Mouse (Mus musculus) ovary, postnatal 36 days (tissue): Measurements from ENCODE around the gene Ebf1.
A peak's percentile ranks its signal among the peaks of the same experiment; 100 is the strongest.

Experiments
- DNase-seq: peaks from one replicate; pipeline ENCODE4 v3.0.0; 2022; ENCODE audit warnings: low spot score, mixed read lengths

The Ebf1 gene

DNA sequence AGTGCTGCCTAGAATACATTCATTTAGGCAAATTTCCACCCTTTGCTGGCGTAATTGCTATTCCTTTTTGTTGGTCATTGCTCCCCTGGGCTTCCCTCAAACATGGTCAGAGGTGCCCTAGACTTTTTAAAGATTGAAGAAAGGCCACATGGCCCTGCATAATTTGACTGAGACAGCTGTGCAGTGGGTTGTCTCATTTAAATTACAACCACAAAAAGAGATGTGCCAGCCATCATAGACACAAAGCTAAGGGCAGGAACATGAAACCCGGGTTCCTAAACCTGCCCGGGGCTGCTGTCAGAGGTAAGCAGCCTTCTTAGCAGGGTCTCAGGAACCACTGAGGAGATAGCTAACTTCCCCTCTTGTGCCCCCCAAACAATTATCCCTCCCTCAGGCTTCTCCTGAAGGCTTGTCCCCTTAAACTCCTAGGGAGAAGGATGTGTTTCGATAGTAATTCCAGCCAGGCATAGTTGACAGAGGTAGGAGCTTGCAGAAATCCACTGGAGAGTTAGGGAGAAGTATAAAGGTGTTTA is 46.6 kb downstream of the Ebf1 start:
- no peak for DNase-seq

DNA sequence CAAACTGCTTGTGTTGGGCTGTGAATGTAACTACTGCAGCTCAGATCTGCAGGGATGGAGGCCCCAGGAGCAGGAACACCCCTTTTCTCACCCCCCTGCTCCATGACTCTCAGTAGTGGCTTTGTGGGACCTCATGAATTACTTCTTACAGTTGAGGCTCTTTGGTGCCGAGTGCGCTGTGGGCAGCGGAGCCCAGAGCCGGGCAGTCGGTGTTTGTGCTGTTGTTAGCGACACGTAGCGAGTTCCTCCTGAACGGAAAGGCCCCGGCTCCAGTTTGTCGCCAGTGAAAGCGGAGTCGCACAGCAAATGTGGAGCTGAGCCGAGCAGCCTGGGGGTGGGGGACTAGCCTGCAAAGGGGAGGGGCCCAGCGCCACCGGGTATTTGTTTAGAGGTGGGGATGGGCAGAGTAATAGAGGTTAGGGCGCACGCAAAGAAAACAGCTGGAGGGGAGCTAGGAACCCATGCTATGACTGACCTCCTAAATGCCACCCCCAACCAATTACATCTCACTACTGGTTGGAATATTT is 48.1 kb downstream of the Ebf1 start:
- DNase-seq: peak; percentile 28

DNA sequence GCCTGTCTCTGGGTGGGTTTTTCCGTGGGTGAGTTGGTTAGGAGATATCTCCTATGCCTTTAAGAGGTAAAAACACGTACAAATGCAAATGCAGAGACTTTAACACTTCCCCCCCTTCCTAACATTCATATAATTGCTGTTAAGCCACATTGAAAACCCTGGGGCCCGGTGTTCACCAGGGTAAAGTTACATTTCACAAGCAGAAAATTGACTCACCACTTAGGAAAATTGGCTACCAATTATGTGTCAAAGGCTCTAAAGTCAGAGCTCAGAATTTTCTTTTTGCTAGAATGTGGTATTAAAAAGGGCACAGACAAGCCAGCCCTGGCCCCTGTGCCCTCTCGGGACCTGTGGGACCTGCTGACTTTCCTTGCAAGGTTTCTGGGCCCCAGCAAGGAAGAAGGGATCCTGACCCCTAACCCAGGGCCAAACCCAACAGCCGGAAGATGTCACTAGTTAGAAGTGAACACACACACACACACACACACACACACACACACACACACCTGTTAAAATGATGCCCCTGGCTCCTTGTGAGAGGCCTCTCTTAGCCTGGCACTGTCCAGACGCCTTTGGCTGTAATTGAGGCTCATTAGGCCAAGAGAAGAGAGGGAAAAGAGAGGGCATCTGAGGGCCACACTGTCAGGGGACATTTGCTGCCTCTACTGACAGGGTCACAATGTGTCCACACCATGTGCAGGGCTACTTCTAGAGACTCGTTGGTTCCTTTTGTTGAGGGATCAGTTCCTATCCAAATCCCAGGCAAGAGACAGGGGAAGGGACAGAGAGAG is 48.8 kb downstream of the Ebf1 start:
- no peak for DNase-seq

DNA sequence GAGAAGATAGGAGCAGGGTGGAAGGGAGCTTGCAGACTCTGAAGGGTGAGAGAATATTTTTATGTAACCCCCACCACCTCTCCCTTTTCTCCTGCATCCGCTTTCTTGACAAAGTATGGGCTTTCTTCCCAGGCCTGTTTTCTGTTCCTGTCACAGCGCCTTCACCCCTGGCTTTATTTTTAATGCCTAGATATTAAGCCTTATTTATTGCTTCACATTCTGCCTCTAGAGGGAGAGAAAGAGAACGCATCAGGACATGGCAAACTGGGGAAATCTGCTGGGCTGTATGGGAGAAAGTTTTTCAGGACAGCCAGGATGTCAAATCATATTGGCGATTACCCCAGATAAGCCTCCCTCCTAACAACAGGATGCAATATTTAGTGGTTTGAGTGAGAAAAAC is 49.6 kb downstream of the Ebf1 start:
- no peak for DNase-seq

DNA sequence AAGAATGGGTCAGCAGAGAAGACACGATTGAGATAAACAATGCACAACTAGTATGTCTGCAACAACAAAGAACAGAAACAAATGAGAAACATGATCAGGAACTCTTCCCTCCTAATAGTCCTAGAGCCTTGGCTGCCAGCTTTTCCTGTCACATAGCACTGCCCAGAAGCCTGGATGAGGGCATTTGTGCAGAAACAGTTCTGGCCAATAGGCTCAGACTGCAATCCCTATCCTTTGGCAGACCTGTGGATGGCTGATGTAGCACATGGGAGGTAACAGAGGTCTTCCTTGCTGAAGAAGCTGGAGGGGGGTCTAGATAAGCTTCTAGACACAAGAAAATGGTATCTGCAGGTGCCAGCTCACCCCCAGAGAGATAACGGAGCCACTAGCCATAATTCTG is 64.2 kb downstream of the Ebf1 start:
- DNase-seq: no peak

DNA sequence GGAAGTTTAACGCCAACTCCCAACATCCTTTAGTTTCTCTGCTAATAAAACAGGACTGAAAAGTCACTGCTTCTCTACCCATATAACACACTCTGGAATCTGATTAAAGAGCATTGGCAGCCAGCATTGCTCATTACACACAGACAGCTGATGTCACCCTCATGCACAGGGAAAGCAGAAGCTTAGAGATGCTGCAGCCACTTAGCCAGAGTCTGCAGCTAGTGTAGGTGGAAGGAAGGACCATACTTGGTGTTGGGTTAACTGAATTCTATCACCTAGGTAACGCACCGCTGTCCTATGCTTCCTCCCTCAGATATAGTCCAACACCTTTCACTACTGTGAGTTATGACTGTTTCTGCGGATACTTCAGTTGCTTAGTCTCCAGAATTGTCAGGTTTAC is 64.9 kb downstream of the Ebf1 start:
- no peak for DNase-seq

DNA sequence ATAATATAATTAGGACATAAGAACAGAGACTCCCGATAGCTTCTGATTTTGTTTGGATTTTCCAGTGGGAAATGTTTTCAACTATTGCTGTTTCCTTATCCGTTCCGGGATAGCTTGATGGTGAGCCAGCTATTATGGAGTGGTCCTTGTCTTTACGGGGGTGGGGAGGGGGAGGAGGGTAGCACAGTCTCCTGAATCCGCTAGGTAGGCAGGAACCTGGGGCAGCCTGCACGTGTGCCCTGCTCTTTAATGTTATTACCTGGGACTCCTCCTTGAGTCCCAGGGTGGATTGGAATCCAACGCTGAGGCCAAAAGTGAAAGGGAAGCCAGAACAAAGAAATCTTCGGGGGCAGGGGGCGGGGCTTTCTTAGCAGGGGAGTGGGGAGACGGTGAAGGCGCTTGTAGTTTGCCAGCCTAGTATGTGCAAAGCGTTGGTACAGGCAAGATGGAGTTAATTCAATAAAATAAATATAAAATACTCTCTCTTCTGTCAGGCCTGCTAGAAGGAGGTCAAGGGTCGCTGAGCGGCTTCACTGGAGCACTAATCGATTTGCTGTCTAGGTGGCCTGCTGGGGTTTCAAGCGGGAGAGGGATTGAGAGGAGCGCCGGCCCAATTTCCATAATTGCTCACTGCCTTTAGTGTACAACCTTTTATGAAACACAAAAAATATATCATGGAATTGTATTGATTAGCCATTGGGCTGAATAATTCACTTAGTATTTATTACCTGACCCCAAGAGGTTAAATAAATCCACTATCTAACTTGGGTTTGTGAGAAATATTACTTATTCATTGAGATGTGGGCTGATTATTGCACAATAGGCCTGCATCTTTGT is 65.8 kb downstream of the Ebf1 start:
- no peak for DNase-seq

DNA sequence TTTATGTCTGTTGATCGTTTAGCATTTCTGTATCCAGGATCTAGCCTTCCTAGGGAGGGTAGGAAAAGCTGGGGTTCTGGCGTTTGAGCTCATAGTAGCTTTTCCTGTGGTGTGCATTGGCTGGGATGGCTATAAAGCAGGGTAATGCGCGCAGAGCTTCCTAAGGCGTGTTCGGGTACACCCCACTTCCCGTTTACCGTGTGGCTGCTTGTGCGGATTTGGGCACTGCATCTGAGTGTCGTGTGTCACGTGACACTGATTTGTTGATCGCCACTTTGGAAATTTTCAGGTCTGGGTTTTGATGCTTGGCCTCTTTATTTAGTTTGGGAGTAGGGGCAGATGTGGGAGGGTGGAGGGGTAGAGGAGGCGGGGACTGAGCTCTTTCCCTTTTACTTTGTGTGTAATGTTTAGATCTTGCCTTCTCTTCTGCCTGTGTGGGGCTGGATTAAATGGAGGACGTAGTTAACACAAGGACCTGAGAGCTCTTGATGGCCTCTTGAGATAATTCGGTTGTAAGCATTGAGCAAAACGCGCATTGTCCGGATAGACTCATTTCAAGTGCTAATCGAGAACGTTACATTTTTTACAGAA is 67.5 kb downstream of the Ebf1 start:
- no peak for DNase-seq

DNA sequence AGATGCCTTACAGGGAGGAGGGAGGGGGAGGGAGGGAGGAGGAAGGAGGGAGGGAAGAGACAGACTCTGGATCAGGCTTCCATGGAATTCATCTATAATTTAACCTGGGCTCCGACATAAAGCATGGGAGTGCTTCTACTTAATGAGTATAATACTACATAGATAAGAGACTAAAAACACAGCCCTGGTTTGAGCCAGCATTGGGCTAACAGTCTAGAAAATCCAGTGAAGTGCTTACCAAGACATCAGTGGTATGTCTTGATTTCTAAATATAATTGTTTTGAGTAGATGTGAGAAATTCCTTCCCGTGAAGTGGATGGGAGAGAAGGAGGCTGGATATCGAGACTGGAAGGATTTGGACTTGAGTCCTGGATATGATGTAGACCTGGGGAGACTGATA is 68.0 kb downstream of the Ebf1 start:
- no peak for DNase-seq

DNA sequence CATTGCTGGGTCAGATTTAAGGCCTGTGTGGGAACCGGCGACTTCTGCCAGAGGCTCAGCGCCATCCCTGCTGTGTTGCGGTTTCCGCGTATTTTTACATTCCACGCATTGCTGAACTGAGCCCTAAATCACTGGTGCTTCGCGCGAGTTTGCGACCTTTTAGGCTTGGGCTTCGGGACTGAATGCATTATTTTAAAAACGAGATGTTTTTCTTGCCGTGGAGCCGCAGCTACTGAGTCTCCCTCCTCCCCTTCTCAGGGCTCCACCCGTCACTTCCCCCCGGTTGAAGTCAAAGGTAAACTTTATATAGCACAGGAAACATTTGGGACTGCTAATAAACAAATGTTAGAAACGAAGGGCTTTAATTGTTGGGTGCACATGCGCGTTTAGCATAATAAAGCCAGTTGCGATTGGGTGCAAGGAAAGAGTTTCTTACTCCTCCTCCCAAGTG is 68.8 kb downstream of the Ebf1 start:
- no peak for DNase-seq

DNA sequence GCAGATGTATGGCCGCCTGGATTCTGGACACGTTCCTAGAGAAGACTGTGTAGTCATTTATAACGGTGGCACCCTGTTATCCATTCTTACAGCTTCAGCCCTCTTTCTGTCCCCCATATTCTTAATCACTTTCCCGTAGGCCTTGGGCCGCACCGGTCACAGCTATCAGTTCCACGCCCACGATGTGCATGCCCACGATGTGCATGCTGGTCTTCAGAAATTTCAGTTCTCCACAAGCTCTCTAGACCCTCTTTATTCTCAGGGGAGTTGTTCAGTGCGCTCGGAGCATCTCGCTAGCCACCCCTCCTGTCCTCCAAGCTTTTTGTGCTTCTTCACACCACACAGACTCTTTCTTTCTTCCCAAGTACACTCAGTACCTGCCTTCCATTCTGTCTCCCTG is 69.3 kb downstream of the Ebf1 start:
- no peak for DNase-seq

DNA sequence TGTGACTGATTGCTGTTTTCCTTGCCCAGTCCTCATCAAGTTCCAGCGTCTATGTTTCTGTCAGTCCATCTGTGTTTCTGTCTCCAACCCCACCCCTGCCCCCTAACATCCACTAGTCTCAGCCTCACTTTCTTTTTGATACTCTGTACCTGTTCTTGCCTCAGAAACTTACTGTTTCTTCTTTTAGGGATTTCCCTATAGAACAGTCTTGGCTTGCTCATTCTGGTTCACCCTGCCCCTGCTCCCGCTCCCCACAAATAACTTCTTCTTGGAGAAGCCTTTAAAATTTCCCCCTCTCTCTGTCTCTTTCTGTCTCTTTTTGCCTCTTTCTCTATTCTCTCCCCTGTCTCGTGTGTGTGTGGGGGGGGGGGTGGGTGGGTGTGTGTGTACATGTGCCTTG is 71.4 kb downstream of the Ebf1 start:
- DNase-seq: no peak

DNA sequence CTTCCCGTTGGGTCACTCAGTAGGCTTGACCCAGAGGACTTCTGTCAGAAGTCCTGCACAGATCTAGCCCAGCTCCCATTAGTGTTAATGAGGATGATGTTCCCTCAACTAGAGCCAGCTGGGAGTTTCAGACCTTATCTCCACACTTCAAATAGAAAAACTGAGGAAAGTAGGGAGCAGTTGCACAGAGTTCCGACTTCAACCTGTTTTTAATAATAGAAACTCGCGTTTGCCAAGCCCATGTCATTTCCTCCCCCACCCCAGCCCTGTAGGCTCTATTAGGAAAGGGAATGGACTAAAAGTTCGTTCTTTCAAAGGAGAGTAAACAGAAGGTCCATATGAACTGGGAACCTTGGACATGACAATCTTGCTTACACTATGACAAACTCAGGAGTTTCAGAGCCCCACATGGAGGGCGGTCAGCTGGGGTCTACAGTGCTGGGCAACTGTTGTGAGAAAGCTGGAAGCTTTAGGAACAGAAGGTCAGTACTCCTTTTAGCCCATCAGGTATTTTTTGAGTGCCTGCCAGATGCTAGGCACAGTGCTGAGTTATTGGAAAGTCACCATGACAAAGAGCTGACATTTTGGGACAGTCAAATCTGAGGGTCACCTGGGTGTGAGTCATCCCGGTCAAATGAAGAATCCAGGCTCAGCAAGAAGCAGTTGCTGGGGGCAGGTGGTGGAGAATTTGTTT is 72.6 kb downstream of the Ebf1 start:
- no peak for DNase-seq

DNA sequence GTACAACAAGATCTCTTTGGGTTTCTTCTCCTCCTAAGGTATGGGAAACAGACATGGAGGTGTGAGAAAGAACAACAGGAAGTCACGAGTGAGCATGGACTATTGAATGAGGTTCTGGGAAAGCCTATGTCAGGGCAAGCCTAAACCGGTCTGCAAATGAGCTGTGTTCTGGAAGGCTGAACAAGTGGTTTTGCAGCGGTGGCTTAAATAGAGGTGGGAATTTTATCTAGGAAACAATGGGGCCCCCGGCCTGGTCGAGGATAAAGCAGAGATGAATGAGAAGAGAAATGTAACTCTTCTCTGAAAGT is 73.1 kb downstream of the Ebf1 start:
- DNase-seq: no peak

DNA sequence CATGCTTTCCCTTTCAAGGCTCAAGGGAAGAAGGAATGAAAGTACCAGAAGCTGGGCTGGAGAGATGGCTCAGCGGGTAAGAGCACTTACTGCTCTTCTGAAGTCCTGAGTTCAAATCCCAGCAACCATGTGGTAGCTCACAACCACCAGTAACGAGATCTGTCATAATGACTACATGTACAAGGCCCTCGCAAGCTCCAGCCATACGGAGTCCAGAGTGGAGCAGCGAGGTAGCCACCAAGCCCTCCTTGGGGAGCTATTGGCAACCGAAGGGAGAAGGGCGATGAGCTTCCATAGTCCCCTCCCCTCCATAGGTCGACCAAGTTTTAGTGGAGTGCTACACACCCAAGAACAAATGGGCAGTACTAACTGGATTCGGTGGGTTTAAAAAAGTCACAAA is 78.3 kb downstream of the Ebf1 start:
- DNase-seq: no peak

DNA sequence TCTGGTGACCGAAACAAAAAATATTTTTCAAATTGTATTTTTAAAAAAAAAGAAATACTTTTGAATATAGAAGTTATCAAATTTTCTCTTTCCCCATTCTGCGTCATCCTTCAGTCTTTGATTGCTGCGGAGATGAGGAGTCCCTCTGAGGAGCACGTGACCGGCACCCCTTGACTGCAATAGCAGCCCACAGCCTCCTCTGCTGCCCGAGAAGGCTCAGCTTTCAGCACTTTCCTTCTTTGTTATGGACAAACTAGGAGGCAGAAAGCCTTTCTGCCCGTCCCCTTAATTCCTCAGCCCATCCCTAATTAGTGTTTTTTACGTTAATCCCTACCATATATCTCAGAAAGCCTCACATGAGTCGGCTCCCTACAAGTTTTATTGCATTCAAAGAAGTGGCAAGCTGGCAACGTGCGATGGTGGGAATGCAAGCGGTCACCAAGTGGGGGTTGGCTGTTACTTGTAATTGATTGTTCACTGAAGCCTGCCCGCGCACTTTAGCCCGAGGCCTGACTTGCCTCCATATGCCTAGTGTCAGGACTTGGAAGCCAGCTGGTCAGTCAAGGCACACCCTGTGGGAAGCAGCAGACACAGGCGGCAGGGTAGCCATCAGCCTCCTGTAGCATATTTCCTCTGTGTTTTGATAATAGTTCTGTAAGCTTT is 79.6 kb downstream of the Ebf1 start:
- no peak for DNase-seq

DNA sequence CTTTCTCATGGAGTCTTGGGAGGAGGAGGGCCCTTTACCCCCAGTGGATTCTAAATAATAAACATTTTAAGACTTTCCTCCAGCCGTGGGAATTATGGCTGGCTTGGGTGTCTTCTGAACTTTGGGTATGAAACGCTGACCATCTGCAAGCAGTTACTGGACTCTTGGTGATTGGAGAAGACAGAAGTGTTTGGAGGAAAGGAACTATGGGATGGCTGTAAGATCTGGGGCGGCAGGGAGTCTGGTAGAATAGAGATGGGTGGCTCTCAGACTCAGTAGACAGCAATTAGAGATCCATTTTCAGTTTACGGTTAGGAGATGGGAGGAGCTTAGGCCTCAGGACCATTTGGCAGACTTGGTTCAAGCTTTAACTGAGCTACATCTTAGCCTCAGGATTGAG is 83.1 kb downstream of the Ebf1 start:
- no peak for DNase-seq

DNA sequence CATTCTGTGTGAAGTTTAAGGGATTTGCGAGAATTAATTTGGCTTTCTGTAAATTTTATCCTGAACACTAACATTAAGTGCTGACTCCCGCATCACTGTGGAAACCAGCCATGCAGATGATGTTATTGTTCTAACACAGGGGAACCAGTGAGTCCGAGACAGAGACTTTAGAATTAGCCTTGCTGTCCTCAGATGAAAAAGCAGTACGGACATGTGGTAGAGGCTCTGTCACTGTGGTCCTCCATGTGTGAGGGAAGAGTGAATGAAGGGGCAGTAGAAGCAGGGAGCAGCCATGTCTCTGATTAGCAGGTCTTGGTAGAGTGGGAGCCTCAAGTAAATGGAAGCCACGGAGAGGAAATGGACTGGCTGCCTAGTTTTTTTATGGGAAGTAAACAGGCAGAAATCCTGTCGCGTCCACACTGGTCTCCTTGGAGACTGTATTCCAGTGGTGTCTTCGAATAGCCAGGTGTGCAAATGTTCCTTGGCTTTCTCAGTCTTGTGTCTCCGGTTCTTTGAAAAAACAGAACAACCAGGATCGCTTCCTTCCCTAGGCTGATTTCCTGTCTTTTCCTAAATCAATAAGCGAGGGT is 84.2 kb downstream of the Ebf1 start:
- no peak for DNase-seq

DNA sequence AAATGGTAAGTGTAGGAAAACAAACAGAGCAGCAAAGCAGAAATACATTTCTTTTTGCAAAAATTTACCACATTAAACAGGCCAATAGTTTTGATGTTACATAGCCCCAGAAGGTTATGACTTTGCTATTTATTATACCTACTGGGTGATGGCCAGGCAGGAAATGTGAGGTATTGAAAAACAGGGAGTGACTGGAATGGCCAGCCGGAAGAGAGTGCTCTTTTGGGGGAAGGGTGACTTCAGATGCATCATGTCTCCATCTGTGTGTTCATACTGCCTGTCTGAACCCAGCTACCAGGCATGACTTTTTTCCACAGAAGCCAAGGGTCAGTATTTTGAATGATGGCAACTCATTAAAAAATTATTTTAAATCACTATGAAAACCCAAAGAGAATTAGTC is 84.7 kb downstream of the Ebf1 start:
- no peak for DNase-seq

DNA sequence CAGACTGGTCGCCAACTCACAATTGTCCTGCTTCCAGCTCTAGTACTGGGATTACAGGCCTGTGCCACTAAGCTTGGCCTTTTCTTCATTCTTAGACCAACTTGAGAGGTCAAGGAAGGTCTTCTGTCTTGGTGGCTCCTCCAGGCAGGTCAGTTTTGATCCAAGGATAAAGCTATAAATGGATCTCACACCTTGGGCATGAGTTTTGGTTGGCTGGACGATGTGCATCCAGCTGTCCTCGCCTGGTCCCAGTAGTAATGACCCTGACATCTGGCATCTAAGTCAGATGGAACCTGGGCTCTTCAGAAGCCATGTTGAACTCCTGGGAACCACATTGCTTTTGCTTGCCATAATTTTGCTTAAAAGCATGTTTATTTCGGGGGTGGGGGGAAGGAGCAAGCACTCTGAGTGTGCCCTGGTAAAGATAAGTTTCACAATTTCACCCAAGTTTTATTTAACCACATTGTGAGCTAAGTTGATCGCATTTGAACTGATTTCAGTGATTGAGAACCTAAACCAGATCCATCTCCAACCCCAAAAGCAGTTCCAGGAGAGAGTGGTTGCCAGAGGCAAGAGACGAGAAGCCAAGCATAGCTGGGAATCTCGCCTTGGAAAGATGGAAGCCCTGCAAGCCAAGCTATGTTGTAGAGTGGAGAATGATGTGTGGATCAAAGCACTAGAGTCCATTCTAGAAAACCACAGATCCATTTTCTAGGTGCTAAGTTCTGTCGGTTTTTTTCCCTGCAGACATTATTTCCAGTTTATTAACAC is 85.8 kb downstream of the Ebf1 start:
- DNase-seq: no peak
